Mouse (Mus musculus): ENCODE measurements around the gene Pde11a. TPM values are rescaled to one million over a fixed set of nuclear protein-coding genes. Genes with fewer than 3 reads are reported as not detected.

Pde11a gene
- polyA plus RNA-seq, 1 experiment: 0.30 TPM

DNA sequence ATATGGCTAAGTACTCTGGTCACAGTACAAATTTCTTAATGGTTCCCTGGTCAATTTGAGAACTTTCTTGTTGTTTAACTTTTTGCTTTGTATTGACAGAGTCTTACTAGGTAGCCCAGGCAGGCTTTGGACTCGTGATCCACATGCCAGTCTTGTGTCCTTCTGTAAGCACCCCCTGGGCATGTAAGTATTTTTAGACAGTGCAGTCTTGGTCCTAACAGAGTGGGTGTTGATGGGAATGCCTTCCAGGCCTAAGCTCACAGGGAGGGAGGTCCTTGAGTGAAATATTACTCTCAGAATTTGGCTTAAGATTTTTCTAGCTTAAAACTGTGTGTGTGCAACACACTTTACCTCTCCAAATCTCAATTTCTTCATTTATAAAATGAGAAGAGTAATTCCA is 153.4 kb downstream of the Pde11a start:
- Histone ChIP-seq H3K27me3 (ENCODE audit: control insufficient read depth, insufficient read depth, low read length) (no peaks in the 10 kb centered on the region; the same call in 1 of the 2 replicates), H3K4me3 (ENCODE audit: low read depth, low read length) (no peak overlapping the region), H3K36me3 (ENCODE audit: control insufficient read depth, insufficient read depth, low read length) (no peaks in the 10 kb centered on the region), H3K4me1 (ENCODE audit: control insufficient read depth, insufficient read depth, insufficient read length, low read length) (no peaks in the 10 kb centered on the region), H3K27ac (ENCODE audit: insufficient read depth, low read depth, low read length) (no peak overlapping the region)
- no peak for TF ChIP-seq CTCF (IDR thresholded peaks at IDR 0.05; ENCODE audit: extremely low read depth, insufficient read length, insufficient replicate concordance, low read depth, low read length)
- TF ChIP-seq POLR2A (IDR thresholded peaks at IDR 0.05; ENCODE audit: low read depth, low read length): no peak
- WGBS: 29% methylated on average over 1 of the region's 1 CpGs

DNA sequence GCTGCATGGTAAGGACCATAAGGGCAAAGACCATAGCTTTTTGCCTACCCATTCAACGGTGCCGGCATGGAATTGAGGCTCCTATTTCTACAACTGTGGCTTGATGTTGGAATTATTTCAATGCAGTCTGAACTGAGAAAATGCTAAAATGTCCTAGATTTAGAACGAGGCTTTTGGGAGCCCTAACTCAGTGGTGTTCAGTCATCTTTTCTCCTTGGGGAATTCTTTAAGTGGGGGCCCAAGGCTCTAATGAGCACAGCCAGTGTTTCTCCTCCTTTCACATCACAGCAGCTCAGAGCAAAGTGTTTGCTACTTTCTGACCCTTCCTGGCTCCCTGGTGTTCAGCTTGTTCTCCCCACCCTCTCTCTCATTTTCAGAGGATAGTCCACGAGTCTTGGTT is 175.8 kb downstream of the Pde11a start:
- no peak overlapping the region for H3K27ac ChIP-seq (ENCODE audit: insufficient read depth, low read depth, low read length)
- no peak overlapping the region for H3K4me3 ChIP-seq (ENCODE audit: low read depth, low read length)
- no peak for TF ChIP-seq POLR2A (IDR thresholded peaks at IDR 0.05; ENCODE audit: low read depth, low read length)
- TF ChIP-seq CTCF (IDR thresholded peaks at IDR 0.05; ENCODE audit: extremely low read depth, insufficient read length, insufficient replicate concordance, low read depth, low read length): no peak
- no peaks in the 10 kb centered on the region for H3K4me1 ChIP-seq (ENCODE audit: control insufficient read depth, insufficient read depth, insufficient read length, low read length)
- 82% methylated on average over 4 of the region's 4 CpGs for WGBS
- no peaks in the 10 kb centered on the region for H3K27me3 ChIP-seq (ENCODE audit: control insufficient read depth, insufficient read depth, low read length)
- no peaks in the 10 kb centered on the region for H3K36me3 ChIP-seq (ENCODE audit: control insufficient read depth, insufficient read depth, low read length)

DNA sequence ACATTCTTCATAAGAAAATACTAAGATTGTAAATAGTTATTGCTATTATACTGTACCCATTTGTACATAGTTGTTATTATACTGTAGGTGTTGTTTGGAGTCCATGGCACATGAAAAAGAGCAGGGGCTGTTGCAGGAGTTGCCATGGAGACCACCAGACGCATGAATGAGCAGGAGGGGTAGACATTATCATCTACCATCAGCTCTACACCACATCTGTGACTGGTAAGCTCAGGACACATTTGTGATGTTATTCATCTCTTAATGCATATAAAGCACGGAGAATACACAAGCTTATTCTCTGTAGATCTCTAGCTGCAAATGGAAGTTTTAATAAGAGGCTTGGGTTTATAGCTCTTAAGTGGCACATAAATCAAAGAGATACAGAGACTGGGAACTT is 179.6 kb downstream of the Pde11a start:
- Histone ChIP-seq H3K36me3 (ENCODE audit: control insufficient read depth, insufficient read depth, low read length) (no peaks in the 10 kb centered on the region), H3K27ac (ENCODE audit: insufficient read depth, low read depth, low read length) (no peak overlapping the region), H3K4me1 (ENCODE audit: control insufficient read depth, insufficient read depth, insufficient read length, low read length) (no peaks in the 10 kb centered on the region), H3K4me3 (ENCODE audit: low read depth, low read length) (no peak overlapping the region), H3K27me3 (ENCODE audit: control insufficient read depth, insufficient read depth, low read length) (no peaks in the 10 kb centered on the region)
- TF ChIP-seq POLR2A (IDR thresholded peaks at IDR 0.05; ENCODE audit: low read depth, low read length): no peak
- WGBS: 68% methylated on average over 2 of the region's 2 CpGs

DNA sequence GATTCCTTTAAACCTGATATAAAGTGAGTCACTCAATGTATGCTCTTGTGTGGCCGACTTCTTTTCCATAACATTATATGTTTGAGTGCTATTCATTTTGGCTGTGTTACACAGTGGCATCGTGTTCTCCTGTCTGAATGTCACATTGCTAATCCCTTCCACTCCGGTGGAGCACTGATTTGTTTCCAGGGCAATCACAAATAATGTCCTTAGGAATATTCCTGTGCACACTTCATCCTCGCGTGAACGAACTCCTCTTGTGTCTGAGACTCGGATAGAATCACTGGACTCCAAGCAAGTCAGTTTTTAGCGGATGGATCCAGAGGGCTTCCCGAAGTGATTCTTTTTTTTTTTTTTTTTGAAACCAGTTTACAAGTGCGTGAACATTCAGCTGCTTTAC is 197.4 kb downstream of the Pde11a start:
- H3K27me3 ChIP-seq (ENCODE audit: control insufficient read depth, insufficient read depth, low read length): no peaks in the 10 kb centered on the region
- 81% methylated on average over 10 of the region's 10 CpGs for whole genome bisulfite sequencing
- H3K4me1 ChIP-seq (ENCODE audit: control insufficient read depth, insufficient read depth, insufficient read length, low read length): no peaks in the 10 kb centered on the region
- TF ChIP-seq POLR2A (IDR thresholded peaks at IDR 0.05; ENCODE audit: low read depth, low read length) (no peak), CTCF (IDR thresholded peaks at IDR 0.05; ENCODE audit: extremely low read depth, insufficient read length, insufficient replicate concordance, low read depth, low read length) (no peak)
- H3K36me3 ChIP-seq (ENCODE audit: control insufficient read depth, insufficient read depth, low read length): no peaks in the 10 kb centered on the region
- no peak overlapping the region for H3K27ac ChIP-seq (ENCODE audit: insufficient read depth, low read depth, low read length)
- no peak overlapping the region for H3K4me3 ChIP-seq (ENCODE audit: low read depth, low read length)

DNA sequence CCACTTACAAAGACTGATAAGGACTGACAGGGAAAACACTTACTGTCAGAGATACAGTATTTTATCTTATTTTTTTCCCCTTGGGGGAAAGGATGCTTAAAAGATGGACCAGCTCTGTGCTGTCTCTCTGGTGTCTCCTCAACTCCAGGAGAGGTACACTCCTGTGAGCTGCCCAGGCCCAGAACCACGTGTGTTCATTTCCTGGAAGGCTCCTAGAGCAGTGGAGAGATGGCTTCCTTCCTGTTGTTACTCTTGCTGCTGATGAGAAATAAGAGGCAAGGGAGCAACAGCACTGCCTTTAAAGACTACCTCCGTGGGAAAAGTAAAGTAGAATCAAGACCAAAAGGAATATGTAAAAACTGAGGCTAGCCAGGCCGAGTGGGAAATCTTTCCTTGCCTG is 205.6 kb downstream of the Pde11a start:
- 61% methylated on average over 3 of the region's 3 CpGs for WGBS
- H3K4me3 ChIP-seq (ENCODE audit: low read depth, low read length): no peak overlapping the region
- TF ChIP-seq POLR2A (IDR thresholded peaks at IDR 0.05; ENCODE audit: low read depth, low read length) (no peak), CTCF (IDR thresholded peaks at IDR 0.05; ENCODE audit: extremely low read depth, insufficient read length, insufficient replicate concordance, low read depth, low read length) (no peak)

DNA sequence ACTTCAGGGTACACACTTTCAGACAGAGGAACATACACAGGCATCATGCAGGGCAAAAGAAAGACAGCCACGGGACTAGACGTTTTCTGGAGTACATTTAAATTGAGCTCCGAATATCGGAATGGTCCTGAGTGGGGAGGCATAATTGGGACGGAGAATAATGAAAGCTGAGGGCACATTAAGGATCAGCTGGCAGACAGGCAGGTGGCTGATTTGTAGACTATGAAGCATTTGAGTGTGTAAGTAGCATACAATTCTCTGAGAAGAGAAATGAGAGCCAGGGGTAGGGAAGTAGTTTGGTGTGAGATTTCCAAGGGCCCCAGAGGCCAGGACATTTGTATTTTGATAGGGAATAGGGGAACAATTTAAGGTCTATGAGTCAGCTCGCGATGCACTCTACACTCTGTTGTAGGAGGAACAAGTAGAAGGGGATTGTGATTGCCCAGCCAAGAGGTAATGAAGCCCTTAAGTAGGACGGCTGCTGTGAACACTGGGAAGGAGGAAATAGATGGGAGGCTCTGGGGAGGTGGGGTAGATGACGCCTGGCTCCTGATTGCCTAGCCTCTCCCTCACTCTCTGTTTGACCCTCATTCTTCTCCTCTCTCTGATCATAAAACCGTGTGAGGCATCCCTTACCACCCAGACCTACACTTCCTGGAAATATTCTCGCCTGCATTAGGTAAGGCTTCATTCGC is 208.5 kb downstream of the Pde11a start:
- peaks cover 6% of the 10 kb centered on the region for H3K4me1 ChIP-seq (ENCODE audit: control insufficient read depth, insufficient read depth, insufficient read length, low read length)
- TF ChIP-seq CTCF (IDR thresholded peaks at IDR 0.05; ENCODE audit: extremely low read depth, insufficient read length, insufficient replicate concordance, low read depth, low read length) (no peak), POLR2A (IDR thresholded peaks at IDR 0.05; ENCODE audit: low read depth, low read length) (no peak)
- H3K36me3 ChIP-seq (ENCODE audit: control insufficient read depth, insufficient read depth, low read length): no peaks in the 10 kb centered on the region
- 48% methylated on average over 12 of the region's 12 CpGs for WGBS
- no peak overlapping the region for H3K4me3 ChIP-seq (ENCODE audit: low read depth, low read length)
- H3K27me3 ChIP-seq (ENCODE audit: control insufficient read depth, insufficient read depth, low read length): no peaks in the 10 kb centered on the region
- no peak overlapping the region for H3K27ac ChIP-seq (ENCODE audit: insufficient read depth, low read depth, low read length)

More for the DNA sequence above, 205.6 kb downstream of the Pde11a start:
- H3K27ac ChIP-seq (ENCODE audit: insufficient read depth, low read depth, low read length): no peak overlapping the region
- H3K4me1 ChIP-seq (ENCODE audit: control insufficient read depth, insufficient read depth, insufficient read length, low read length): peaks cover 6% of the 10 kb centered on the region
- H3K27me3 ChIP-seq (ENCODE audit: control insufficient read depth, insufficient read depth, low read length): no peaks in the 10 kb centered on the region
- H3K36me3 ChIP-seq (ENCODE audit: control insufficient read depth, insufficient read depth, low read length): no peaks in the 10 kb centered on the region

DNA sequence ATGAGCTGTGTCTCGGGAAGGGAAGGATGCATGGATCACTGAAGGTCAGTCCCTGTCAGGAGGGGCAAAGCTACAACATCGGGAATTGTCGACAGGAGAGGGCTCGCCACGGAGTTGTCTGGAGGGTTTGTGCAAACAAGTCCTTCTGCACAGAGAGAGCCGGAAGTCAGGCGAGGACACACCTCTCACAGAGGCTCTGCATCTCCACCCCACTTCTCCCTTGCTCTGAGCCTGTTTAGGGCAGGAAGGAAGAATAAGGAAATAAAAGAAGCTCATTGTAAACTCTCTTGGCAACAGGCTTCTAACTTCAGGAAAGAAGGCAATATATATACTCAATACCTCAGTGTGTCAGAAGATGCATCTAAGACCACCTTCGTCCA is 209.5 kb downstream of the Pde11a start:
- 6% methylated on average over 8 of the region's 8 CpGs for WGBS
- Histone ChIP-seq H3K36me3 (ENCODE audit: control insufficient read depth, insufficient read depth, low read length) (no peaks in the 10 kb centered on the region), H3K4me3 (ENCODE audit: low read depth, low read length) (peak overlapping the region; percentile 40), H3K4me1 (ENCODE audit: control insufficient read depth, insufficient read depth, insufficient read length, low read length) (peaks cover 3% of the 10 kb centered on the region), H3K27me3 (ENCODE audit: control insufficient read depth, insufficient read depth, low read length) (no peaks in the 10 kb centered on the region), H3K27ac (ENCODE audit: insufficient read depth, low read depth, low read length) (peak overlapping the region; percentile 23)
- TF ChIP-seq POLR2A (IDR thresholded peaks at IDR 0.05; ENCODE audit: low read depth, low read length): no peak
- no peak for TF ChIP-seq CTCF (IDR thresholded peaks at IDR 0.05; ENCODE audit: extremely low read depth, insufficient read length, insufficient replicate concordance, low read depth, low read length)

All from small intestine, adult 2 months (tissue).